Mouse (Mus musculus) bone marrow, adult 2 months (tissue): Measurements from ENCODE around the gene Fads6.

ENCODE experiments used
- CTCF ChIP-seq: fragments of 200-500 bp; IDR thresholded peaks from 2 replicates; pipeline ENCODE4 v1.5.1; 2011; ENCODE audit warnings: low read length, control low read depth; ENCODE audit not compliant: control insufficient read depth, insufficient read depth
- POLR2A ChIP-seq: fragments of 200-500 bp; IDR thresholded peaks from 2 replicates; pipeline ENCODE4 v1.6.1; 2011; ENCODE audit warnings: low read depth, mild to moderate bottlenecking, control low read depth, low read length, borderline replicate concordance; ENCODE audit not compliant: control insufficient read depth

GRCm38 (mm10) chr11:115234320-115235044 lies 63.0 kb downstream of the Fads6 start:
- TF ChIP-seq CTCF: no peak
- no peak for TF ChIP-seq POLR2A
